Mouse (Mus musculus): ENCODE measurements around the gene Slc44a5.

DNA sequence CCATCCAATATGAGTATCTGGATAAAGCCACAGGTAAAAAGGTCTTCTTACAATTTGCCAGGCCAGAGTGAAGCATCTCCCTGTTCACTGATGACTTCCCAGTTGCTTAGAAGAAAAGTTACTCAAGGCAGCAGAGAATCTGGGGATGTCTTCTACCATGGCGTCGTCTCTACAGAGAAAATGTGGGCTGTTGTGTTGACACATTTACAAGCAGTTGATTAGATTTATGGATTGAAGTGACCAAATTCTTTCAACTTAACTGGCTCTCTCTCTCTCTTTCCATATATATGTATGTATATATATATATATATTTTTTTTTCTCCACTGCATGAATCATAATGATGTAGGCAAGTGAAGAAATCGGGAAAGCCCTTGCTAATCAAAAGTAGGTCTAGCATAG lies 301.4 kb downstream of the Slc44a5 start:
- TF ChIP-seq CTCF (IDR thresholded peaks at IDR 0.05; ENCODE audit: borderline replicate concordance, control insufficient read depth, extremely low read depth, insufficient read depth, low read length, poor library complexity) (no peak), POLR2A (IDR thresholded peaks at IDR 0.05; ENCODE audit: control insufficient read depth, extremely low read depth, insufficient read depth, low read length, poor library complexity) (no peak)

All from thymus, adult 2 months (tissue).